Mouse (Mus musculus) G1E-ER4 (cell line): ENCODE results near the gene Sdk2. TPM values are rescaled to one million over a fixed set of nuclear protein-coding genes. Genes with fewer than 3 reads are reported as not detected.

Source experiments
- GATA1 ChIP-seq: IDR thresholded peaks from one replicate; pipeline ENCODE4 v1.8.0; 2012; ENCODE audit warnings: low read length, inconsistent platforms
- polyA plus RNA-seq: library from polyadenylated mRNA; stranded (reverse); fragments of >175 nt; gene quantifications from 2 replicates; pipeline ENCODE4 v1.2.3, GENCODE M21; 2012

Sdk2 gene
- polyA plus RNA-seq, 1 experiment: 0.01 TPM

- no peak for TF ChIP-seq GATA1
Measured at GRCm38 (mm10) chr11:113928831-113929230, 138.0 kb downstream of the Sdk2 start.

- no peak for TF ChIP-seq GATA1
Measured at GRCm38 (mm10) chr11:113928291-113928690, 138.6 kb downstream of the Sdk2 start.

GRCm38 (mm10) chr11:113927826-113928225 lies 139.0 kb downstream of the Sdk2 start:
- TF ChIP-seq GATA1: no peak

DNA sequence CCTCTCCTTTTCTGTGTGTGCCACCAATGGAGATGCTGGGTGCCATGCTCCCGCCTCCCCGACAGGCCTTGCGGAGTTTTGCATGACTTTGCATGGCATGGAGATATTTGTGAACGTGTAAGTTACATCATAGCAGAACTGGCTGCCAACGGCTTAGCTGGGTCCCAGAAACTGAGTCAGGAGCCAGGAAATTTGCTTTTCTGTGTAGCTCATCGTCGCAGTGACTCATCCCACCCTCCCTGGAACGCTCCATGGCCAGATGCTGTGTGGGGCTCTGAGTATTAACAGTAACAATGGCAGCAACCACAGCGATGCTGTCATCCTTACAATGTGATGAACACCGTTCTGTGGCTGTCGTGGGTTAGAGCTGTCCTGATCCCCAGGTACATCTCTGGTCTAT lies 139.6 kb downstream of the Sdk2 start:
- TF ChIP-seq GATA1: no peak

- TF ChIP-seq GATA1: no peak
Measured at GRCm38 (mm10) chr11:113923137-113923536, 143.7 kb downstream of the Sdk2 start.

GRCm38 (mm10) chr11:113903131-113903860 lies 163.6 kb downstream of the Sdk2 start:
- TF ChIP-seq GATA1: no peak

- TF ChIP-seq GATA1: no peak
Measured at GRCm38 (mm10) chr11:113901906-113902305, 164.9 kb downstream of the Sdk2 start.

DNA sequence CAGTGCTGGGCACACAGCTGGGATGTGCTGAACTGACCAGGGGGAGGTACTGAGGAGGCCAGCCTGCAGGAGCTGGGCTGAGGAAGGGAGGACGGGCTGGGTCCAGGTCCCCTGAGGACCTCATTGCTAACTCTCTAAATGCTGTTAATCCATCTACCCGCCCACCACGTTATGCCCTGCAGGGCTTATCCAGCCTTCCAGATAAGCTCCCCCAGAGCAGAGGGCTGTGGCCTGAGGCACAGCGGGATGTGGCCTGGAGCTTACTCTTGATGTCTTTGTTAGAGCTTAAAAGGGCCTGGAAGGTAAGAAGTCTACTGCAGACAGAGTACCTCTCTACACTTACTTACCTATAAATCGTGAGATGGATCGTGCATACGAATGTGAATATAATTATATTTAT lies 168.2 kb downstream of the Sdk2 start:
- no peak for TF ChIP-seq GATA1

DNA sequence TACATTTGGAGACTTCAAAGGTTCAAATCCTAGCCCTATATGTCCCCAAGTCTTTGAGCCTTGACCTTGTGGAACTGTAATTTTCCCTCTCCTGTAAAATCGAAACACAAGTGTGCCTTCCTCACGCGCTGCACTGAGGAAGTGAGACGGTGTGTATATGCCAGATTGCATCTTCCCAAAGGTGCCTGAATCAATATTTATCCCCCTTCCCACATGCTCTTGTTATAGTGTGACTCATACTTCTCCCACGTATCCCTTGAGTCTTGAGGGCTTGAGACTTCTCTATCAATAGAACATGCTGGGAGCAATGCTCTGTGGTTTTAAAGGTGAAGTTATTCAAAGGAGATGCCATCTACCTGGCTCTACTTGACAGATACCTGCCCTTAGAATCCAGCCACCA lies 170.8 kb downstream of the Sdk2 start:
- no peak for TF ChIP-seq GATA1

DNA sequence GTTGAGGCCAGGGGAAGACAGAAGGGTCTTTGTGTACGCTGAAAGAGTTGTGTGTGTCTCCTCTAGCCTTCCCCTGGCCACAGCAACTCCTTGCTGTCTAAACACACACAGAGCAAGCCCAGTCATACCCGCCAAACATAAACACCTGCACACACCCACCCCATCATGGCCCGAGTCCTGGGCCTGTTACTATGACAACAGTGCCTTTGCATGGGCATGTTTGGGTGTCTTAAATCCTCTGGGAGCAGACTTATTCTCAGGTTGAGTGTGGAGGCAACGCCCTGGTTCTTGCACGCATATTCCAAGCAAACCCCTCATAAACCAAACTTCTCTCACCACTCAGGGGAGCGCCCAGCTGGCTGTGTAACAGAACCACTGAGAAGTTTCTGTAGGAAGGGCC lies 173.9 kb downstream of the Sdk2 start:
- no peak for TF ChIP-seq GATA1

GRCm38 (mm10) chr11:113892067-113892466 lies 174.8 kb downstream of the Sdk2 start:
- no peak for TF ChIP-seq GATA1

GRCm38 (mm10) chr11:113888156-113888750 lies 178.6 kb downstream of the Sdk2 start:
- no peak for TF ChIP-seq GATA1

DNA sequence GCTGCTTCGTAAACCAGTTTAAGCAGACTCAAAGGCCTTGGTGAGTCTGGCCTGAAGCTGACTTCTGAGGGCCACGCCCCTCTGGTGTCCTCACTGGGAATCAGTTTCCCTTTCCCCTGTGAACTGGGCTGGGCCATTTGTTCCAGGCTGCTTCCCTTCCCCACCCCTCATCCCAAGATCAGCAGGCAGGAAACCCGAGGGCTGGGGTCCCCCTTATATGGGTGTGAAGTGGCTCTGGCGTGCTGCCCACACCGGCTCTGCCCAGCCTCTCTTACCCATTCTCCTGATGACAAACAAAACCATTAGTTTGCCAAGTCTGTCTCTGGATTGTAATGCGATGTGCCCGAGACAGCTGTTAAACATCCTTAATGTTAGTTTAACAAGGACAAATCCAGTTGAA lies 180.5 kb downstream of the Sdk2 start:
- no peak for TF ChIP-seq GATA1

DNA sequence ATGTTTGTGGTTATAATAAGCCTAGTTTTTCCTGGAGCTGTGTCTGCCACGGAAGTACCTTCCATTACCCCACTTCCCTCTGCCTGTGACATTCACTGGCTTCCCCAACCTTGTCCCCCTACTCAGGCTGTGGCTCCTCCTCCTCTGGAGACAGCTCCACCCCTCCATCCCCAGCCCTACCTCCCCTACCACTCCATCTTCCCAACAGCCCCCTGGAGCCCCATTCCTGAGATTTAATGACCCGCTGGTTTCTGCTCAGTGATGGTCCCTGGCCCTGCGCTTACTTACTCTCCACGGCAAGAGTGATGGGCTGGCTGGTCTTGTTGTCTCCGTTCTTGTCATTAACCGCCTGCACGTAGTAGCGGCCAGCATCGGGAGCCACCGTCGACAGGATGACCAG lies 181.9 kb downstream of the Sdk2 start:
- TF ChIP-seq GATA1: no peak

DNA sequence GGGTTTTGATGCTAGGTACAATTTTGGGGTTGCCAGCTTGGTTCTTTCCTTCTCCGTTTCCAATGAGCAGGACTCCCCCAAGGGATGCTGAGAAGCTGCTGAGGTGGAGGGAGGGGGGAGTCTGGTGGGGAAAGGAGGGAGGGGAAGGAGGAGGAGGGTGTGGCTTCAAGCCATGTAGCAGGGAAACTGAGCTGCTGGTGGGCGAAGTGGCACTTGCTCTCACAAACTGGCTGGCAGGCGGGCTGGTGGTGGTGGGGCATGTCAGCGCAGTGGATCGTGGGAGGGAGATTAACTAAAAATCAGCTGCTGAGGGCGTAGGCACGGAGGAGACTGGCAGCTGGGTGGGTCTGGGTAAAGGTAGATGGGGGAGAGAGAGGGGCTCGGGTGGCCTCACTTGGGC lies 183.8 kb downstream of the Sdk2 start:
- TF ChIP-seq GATA1: no peak

DNA sequence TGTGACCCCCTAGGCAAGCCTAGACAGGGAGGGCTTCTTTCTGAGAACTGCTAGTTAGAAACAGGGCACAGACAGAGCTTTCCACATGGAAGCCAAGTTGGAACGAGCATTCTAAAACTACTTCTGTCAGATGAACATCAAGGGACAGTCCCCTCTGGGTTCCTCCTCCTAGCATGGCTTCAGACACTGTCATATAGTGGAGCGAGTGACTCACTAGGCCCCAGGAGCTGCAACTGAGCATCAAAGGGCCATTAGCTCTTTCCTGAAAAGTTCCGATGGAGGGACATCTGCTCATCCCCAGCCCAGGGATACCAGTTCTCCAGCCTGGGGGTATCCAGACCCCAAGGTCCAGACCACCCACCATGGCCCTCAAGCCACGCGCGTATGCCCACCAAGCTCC lies 185.0 kb downstream of the Sdk2 start:
- TF ChIP-seq GATA1: no peak

- no peak for TF ChIP-seq GATA1
Measured at GRCm38 (mm10) chr11:113867066-113867465, 199.8 kb downstream of the Sdk2 start.

DNA sequence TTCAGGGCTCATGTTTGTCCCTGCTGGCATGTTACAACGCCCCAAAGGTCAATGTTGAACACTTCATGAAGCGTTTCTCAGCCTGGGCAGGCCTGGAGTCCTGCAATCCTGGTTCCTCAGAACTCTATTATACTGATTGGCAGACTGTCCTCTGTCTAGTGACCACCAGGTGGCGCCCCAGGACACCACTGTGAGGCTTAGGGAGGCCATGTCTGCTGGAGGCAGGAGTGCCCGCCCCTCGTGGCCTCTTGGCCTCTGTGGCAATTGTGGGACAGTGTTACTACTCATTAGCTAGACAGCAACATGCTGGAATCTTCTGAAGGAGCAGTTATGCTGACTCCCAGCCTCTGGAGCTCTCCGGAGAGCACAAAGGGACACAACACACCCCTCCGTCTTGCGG lies 201.2 kb downstream of the Sdk2 start:
- no peak for TF ChIP-seq GATA1

GRCm38 (mm10) chr11:113863408-113863807 lies 203.4 kb downstream of the Sdk2 start:
- no peak for TF ChIP-seq GATA1
